Mouse (Mus musculus): ENCODE results near the gene Bnip1.

The Bnip1 gene

DNA sequence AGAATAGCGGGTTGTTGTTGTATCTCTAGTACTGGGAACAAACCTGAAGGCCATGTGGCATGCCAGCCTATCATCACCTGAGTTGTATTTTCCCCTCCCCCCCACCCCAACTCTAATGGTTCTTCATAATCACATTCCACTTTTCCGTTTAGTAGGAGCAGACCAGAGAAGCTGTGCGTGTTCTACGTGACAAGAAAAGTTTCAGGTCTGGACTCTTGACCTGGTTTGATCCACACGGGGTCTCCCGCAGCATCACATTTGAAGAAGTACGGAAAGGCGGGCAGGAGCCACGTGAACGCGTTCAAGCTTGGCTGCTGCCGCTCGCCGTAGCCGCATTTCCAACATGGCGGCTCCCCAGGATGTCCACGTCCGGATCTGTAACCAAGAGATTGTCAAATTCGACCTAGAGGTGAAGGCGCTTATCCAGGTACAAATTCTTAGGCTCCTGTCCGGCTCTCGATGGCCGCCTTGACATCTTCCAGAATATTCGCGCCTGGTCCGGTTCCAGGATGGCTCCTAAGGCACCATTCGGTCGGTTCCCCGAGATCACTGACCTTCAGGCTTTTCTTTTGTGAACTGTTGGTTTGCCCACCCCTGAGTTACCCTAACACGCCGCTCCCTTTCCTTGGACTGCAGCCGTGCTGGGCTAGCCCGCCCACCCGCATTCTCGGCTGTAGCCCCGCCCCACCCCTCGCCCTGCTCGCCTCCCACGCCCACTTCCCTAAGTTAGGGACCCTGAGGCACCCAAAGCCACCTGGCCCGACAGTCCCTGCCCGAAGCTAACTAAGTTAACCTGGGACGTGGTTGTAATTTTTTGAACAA is at the start of gene Bnip1:
TSS of gene Bnip1 (plus strand) at position 317 of the 822 bp plus-strand sequence.
- in situ Hi-C loops (cut with MboI) = no loop called here

- in situ Hi-C loops (cut with MboI) = no loop called here
These were observed 38.3 kb upstream of the Bnip1 start for GRCm38 (mm10) chr17:26742581-26742980.

GRCm38 (mm10) chr17:26743294-26743693 is 37.6 kb upstream of the Bnip1 start:
- in situ Hi-C loops (cut with MboI) = no loop called here

- in situ Hi-C loops (cut with MboI) = no loop called here
These were observed 30.9 kb upstream of the Bnip1 start for GRCm38 (mm10) chr17:26749975-26750374.

- in situ Hi-C loops (cut with MboI) = no loop called here
These were observed 28.6 kb upstream of the Bnip1 start for GRCm38 (mm10) chr17:26752297-26752696.

DNA sequence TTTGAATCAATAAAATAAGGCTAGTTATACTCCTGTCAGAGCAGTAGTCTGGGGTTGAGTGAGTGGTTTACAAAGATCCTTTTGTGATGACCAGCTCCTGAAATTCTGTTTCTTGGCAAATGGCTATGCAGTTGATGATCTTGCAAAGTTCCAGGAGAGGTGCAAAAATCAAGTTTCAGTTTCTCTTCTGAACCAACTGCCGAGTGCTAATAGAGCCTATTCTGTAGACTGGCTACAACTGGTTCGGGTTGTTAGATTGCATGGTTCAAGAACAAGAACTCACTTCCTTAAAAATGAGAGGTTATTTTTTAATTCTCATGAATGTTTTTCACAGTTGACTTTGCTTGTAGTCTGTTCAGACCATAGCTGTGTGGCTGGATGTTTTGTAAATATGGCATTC is 27.4 kb upstream of the Bnip1 start:
- in situ Hi-C loops (cut with MboI) = no loop called here

DNA sequence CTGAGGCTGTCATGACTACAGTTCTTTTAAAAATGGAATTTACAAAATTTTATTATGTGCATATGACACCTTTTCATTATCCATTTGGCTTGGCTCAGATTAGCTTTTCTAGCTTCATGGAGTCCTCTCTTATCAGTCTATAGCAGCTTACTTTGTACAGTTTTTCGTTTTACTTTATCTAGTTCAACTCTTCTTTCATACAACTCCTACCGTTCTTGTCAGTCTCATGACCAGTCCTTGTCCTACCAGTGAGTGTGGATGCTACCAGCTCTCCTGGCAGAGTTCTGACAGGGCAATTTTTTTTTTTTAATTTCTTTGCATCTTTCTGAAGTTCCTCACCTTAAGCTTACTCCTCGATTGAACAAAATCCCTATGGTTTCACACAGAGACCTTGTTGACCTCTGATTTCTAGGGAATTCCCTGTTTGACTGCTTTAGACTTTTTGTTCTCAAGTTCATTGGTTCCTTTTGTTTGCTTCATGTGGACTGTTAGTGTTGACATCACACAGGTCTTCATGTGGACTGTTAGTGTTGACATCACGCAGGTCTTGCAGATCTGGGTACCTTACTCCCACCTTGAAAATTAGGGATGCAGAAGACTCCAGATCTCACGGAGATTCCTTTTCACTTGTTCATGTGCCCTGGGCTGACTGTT is 13.6 kb upstream of the Bnip1 start:
- in situ Hi-C loops (cut with MboI) = no loop called here

DNA sequence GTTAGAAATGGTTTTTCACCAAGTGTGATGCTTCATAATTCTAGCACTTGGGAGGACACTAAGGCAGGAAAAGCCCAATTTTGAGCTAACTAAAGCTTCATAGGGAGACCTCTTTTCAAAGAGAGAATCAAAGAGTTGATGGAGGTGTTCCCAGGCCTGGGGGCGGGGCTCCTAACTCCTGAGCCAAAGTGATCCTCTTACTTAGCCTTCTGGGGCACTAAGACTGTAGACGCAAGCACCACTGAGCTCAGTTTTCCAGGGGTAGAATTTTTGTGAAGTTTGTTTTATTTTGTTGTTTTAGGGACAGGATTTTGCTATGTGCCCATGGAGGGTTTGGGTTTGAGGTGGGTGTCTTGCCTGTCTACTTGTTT is 13.1 kb upstream of the Bnip1 start:
- in situ Hi-C loops (cut with MboI) = no loop called here

DNA sequence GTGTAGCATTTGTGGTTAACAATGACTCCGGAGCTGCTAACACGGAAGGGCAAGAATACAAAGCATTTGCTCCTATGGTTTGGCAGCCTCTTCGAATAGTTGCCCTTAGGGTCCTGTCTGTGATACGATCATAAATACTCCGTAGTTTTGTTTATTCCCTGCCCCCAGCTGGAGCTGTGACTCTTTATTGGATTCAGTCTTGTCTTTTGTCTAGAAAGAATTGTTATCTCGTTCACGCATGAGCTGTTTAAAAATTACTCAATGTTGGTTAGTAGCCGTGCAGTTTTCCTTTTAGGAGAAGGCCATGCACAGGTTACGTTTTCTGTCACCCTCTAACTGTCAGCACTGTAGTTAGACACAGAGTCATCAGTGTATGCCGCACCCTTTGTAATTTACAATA is 4.7 kb upstream of the Bnip1 start:
- in situ Hi-C loops (cut with MboI) = no loop called here

DNA sequence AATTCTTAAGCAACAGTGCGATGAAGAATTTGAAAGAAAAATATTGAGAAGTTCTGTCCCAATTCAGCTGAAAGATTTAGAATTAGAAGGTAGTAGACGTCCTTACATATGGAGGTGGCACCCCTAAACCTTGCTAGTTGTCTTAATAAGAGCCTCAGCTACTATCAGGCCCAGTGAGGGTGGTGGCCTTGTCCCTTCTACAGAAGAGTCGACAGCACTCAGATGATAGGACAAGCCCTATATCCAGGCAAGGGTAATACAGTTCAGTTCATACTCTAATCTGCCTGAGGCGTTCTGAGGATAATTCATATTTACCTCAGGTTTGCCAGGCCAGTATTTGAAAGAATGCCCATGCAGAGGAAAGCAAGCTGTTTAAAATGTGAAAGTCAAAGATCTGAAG is 2.9 kb upstream of the Bnip1 start:
- in situ Hi-C loops (cut with MboI) = no loop called here

DNA sequence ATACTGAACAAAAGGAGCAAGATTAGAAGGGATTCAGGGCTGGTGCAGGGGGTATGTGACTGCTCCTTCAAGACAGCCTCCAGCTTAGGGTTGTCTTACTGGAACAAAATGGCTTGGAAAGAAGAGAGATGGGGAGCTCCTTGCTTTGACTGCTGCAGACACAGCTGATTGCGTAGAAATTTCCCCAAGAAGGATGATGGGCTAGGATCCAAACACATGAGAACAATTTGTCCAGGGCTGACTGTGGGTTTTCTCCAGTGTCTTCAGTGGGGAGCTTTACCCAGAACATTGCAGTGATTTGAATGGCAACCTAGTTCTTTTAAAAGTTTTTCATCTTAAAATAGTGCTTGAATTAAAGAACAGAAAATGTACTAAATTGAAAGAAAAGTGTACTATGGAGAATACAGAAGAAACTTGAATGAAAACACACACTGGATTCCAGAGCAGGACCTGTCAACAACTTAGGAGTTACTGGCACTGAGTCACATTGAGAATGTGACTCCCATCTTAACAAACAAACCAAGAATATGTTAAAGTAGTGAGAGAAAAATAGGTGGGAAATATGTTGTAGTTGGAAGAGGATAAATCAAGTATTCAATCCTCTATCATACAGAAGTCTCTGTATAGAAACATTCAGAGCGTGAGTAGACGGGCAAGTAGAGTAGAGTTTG is 2.3 kb upstream of the Bnip1 start:
- in situ Hi-C loops (cut with MboI) = no loop called here

DNA sequence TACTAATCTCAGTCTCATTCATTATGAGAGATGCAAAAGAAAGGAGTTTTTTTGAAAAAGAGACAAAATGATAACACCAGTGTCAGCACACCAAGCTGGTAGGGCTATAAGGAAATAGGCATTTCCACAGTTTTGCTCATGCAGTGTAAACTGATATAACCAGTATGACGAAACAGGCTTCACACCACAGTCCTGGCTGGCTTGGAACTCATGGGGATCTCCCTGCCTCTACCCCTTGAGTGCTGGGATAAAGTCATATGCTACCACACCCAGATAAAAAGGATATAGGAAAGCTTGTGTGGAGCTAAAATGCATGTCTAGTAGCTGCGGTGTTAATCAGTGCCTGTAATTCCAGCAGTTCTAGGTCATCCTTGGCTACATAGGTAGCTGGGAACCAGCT is 1.4 kb upstream of the Bnip1 start:
- in situ Hi-C loops (cut with MboI) = no loop called here

DNA sequence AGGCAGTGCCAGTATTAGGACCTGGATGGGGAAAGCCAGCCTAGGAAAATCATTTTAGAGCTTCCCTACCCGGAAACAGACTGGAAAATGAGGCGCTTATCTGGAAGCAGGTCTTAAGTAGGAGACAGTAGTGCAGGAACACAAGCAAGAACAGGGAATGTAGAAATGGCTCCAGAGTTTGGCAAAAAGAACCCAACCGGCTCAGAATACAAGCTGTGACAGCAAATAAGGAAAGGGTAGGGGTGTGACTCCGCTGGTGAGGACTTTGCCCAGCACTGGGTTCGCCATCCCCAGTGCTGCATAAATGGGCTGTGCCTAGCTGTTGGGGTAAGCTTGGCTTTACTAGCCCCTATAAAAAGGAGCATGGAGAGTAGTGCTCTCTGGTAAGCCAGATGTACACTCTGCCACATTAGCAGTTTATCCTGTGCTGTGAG is 761 bp downstream of the Bnip1 start:
- in situ Hi-C loops (cut with MboI) = no loop called here

DNA sequence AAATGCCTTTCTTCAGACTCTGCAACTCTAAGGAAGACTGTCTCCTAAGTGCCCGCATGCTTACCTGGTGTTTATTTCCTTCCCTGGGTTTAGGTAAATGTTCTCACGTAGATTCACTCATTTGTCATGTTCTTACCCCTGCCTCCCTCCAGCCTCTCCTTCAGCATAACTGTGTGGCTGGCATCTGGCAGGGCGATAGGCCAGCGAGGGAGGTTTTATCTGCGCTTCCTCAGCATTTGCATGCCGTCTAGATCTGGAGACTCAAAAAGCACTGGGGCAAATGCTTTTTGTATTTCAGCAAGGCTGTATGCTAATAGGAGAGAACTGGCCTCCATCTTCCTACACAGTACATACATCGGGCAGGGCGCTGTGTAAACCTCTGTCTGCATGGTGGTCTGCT is 3.7 kb downstream of the Bnip1 start:
- in situ Hi-C loops (cut with MboI) = no loop called here

GRCm38 (mm10) chr17:26786586-26786985 is 5.7 kb downstream of the Bnip1 start:
- in situ Hi-C loops (cut with MboI) = no loop called here

DNA sequence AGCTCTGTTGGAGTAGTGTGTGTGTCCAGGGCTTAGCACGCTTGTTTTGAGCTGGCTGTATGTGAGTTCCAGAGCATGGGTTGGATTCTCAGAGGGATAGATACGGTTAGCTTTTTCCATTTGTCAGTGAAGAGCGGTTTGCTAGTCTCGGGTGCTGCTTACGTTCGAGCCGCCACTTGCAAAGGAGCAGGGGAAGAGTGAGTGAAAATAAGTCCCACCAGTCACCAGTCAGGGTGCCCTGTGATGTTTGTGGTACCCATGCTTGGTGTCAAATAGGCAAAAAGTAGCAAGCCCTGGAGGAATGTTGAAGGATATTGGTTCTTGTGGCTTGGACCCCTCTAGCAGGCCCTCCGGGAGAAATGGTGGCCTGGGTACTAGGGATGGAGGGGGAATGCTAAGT is 8.1 kb downstream of the Bnip1 start:
- in situ Hi-C loops (cut with MboI) = no loop called here

- in situ Hi-C loops (cut with MboI) = no loop called here
These were observed 8.8 kb downstream of the Bnip1 start for GRCm38 (mm10) chr17:26789460-26790268.

- in situ Hi-C loops (cut with MboI) = no loop called here
These were observed 9.7 kb downstream of the Bnip1 start for GRCm38 (mm10) chr17:26790269-26791214.

DNA sequence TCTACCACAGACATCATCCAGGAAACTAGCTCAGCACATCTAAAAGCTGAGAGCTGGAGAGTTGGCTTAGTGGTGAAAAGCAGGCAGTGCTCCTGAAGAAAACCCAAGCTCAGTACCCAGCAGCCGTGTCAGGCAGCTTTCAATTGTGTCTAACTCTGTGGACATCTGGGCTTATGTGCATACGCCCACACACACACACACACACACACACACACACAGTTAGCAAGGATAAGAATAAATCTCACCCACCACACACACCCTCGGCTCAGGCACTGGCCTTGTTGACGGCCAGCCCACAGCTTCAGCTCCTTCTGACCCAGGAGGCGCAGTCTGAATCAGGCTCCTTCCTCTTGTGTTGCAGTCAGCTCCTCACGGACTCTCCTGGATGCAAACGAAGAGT is 10.7 kb downstream of the Bnip1 start:
- in situ Hi-C loops (cut with MboI) = no loop called here

DNA sequence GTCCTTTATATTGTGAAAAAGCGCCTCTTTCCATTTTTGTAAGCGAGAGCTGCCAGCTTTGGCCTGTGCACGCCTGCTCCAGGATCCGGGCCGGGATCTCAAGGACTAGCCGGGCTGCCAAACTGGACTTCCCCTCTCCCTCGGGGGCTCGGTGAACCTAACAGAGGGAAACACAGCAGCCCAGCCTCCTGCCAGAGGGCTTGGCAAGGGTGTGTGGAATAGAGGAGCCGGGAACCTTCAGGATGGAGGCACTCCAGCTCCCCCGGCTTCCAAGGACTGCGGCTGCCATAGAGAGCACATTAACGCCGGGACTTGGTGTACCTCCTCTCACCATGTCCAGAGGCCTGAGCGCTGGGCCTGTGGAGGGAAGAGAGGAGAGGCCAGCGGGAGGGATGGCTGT is 11.2 kb downstream of the Bnip1 start:
- in situ Hi-C loops (cut with MboI) = no loop called here

Data from mature B cell (primary cell).